Mouse (Mus musculus) monocyte, adult 59 days (primary cell): ENCODE data around the gene Clec2e. TPM values are rescaled to one million over a fixed set of nuclear protein-coding genes. Genes with fewer than 3 reads are reported as not detected.

Experiments used
- total RNA-seq, 2 experiments: library from RNA; stranded (reverse); gene quantifications; one replicate each; pipeline ENCODE4 v1.2.4; 2023

Gene Clec2e
- total RNA-seq = not detected

DNA sequence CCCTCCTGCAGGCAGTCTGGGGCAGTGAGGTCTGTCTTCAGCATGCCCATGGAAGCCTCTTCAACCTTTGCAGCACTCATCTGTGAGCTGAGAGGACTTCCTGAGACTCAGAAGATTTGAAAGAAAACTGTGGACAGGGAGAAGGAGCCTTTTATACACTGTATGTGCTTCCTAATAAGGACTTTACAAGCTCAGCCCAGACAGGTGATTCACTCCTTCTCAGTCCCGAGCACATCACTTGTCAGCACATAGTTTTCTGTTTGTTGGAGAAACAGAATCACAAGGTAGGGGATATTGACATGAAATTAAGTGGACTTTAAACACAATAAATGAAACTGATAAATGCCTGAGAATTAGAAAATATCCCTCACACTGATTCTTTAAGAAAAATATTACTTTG lies at the start of gene Clec2e:
TSS of gene Clec2e (minus strand) at position 120 of the 400 bp plus-strand sequence.

DNA sequence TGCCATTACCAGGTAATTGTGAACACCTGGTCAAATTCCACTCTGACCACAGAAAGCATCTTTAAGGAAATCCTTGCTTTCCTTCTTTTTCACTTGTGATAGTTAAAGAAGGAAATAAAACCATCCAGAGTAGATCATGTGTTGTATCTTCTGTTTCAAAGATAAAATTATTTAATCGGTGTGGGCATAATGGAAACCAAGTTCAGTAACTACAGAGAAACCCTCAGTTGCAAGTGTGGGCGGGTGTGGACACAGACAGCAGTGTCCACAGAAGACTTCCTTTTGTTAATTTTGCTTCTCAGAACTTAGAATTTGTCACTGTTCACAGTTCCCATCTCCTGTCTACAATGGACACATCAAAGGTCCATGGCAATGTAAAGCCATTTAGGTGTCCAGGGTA lies 55.1 kb downstream of the Clec2e start, which contains the start of gene Klrb1f:
TSS of gene Klrb1f (plus strand) at position 301 of the 400 bp plus-strand sequence.

Other genes starting within 250 kb of the Clec2e start
- 10 to 100 TPM; 32.5 to 32.6 TPM for gene Clec2i, start 213.3 kb downstream of the Clec2e start, total RNA-seq
- gene BC035044, start 209.8 kb downstream of the Clec2e start, total RNA-seq = 100 to 1,000 TPM in 1 of 2 experiments, 10 to 100 TPM in 1; 97.2 to 102 TPM
- 1 to 10 TPM; 7.1 to 7.8 TPM for gene Clec2g, start 166.5 kb downstream of the Clec2e start, total RNA-seq
- 1 to 10 TPM; 1.8 to 5.8 TPM for gene Klrb1f, start 55.0 kb downstream of the Clec2e start, total RNA-seq
- gene Clec2d, start 79.7 kb upstream of the Clec2e start, total RNA-seq = 100 to 1,000 TPM; 117 to 130 TPM
- gene Cd69, start 174.5 kb upstream of the Clec2e start, total RNA-seq = 10 to 100 TPM; 32.7 to 49.3 TPM
- gene 4922502D21Rik, start 230.9 kb upstream of the Clec2e start, total RNA-seq = not detected
- gene Clec12a, start 241.8 kb upstream of the Clec2e start, total RNA-seq = 100 to 1,000 TPM; 146 to 158 TPM